Mouse (Mus musculus): ENCODE measurements around the gene Bcdin3d. TPM values are rescaled to one million over a fixed set of nuclear protein-coding genes. Genes with fewer than 3 reads are reported as not detected.
"Not testable (repeated sequence)": the region's sequence is repeated elsewhere in the genome, so short reads cannot be mapped to it uniquely, and the experiment has no call there.

Gene Bcdin3d
- polyA plus RNA-seq, 1 experiment = 6.7 TPM

GRCm38 (mm10) chr15:99457606-99458401 is 16.7 kb downstream of the Bcdin3d start, which contains the start of gene Nckap5l:
Nckap5l (minus strand) TSS chr15:99457748.
- peak within 1 kb of the TSS; percentile 90 for H3K4me3 ChIP-seq (ENCODE audit: insufficient read depth, low read length)
- H3K27ac ChIP-seq (ENCODE audit: insufficient read depth, low read depth, low read length) = peak within 1 kb of the TSS; percentile 90
- TF ChIP-seq CTCF (IDR thresholded peaks at IDR 0.05; ENCODE audit: low read depth, low read length) (no peak), POLR2A (IDR thresholded peaks at IDR 0.05; ENCODE audit: borderline replicate concordance, low read depth, low read length) (no peak)
- H3K4me1 ChIP-seq (ENCODE audit: control insufficient read depth, insufficient read depth, low read length) = peaks cover 25% of the 10 kb centered on the region

DNA sequence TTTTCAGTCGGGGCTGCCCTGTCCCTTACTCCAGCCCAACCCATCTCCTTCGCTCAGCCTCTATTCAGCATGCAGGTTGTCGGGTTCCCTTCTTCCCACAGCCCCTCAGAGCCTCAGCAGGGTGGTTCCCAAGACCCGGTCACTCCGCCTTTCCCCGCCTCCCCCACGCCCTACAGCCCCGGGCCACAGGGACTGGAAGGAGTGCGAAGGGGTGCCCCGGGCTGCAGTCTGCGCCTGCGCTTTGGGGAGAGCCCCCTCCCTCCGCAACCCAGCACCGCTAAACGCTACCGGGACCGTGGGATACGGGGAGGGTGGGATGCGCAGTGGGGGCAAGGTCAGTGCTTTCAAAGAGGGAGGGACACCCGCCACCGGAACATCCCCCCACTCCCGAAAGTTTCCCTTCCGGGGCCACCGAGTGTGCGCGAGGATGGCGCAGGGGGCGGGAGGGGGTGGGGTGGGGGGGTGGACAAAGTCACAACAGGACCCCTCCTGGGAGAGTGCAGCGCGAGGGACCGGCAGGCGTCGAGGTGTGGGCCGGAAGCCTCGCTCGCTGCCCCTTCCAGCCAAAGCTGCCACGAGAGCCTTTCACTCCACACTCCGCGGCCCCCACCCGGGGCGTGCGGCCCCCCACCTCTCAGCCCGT is 17.4 kb downstream of the Bcdin3d start:
- Histone ChIP-seq H3K4me3 (ENCODE audit: insufficient read depth, low read length) (peak overlapping the region; percentile 90), H3K27ac (ENCODE audit: insufficient read depth, low read depth, low read length) (peak overlapping the region; percentile 90), H3K4me1 (ENCODE audit: control insufficient read depth, insufficient read depth, low read length) (peaks cover 31% of the 10 kb centered on the region)
- TF ChIP-seq CTCF (IDR thresholded peaks at IDR 0.05; ENCODE audit: low read depth, low read length) (no peak), POLR2A (IDR thresholded peaks at IDR 0.05; ENCODE audit: borderline replicate concordance, low read depth, low read length) (no peak)

DNA sequence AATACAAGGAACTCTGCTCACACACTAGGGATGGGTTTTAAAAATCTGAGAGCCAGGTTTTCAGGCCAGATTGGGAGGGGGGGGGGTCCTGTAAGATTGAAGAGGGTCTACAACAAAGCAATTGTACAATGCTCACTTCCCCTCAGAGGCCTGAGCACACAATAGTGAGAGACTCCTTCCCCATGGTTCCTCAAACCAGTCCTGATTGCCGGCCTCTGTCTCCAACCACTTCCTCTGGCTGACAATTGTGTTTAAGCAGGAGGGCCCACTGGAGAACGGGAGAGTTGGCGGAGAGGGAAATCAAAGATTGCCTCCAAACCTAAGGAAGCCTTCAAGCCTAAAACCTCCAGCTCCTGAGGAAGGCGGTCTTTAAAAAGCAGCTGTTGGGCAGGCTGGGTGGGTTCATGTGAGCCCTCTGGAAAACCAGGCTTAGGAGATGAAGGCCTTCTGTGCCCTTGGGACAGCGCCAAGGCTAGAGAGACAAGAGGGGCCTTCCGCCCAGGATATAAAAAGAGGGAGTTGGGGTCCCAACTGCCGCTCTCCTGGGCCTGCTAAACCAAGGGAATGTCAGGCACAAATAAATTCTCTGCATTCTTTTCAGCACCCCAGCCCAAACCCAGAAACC is 18.1 kb downstream of the Bcdin3d start:
- TF ChIP-seq POLR2A (IDR thresholded peaks at IDR 0.05; ENCODE audit: borderline replicate concordance, low read depth, low read length) = no peak
- no peak for TF ChIP-seq CTCF (IDR thresholded peaks at IDR 0.05; ENCODE audit: low read depth, low read length)
- H3K4me3 ChIP-seq (ENCODE audit: insufficient read depth, low read length) = peak overlapping the region; percentile 90
- peak overlapping the region; percentile 90 for H3K27ac ChIP-seq (ENCODE audit: insufficient read depth, low read depth, low read length)
- H3K4me1 ChIP-seq (ENCODE audit: control insufficient read depth, insufficient read depth, low read length) = peaks cover 38% of the 10 kb centered on the region

DNA sequence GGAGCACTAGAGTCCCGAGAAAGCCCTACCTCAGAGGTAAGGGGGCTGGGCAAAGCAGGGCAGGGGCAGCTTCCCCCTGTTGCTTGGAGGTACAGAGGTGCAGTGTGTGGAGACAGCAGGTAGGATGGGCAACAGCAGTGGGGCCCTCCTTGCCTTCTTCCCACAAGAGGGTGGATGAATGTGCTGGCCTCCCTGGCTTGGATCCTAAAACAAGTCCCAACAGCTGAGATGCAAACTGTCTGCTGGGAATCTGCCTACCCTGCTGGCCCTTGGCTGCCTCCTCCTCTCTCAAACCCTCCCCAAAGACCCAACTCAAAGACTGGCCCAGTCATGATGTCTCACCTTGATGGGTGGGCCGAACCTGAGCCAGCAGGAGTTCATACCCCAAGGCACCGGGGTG is 19.1 kb downstream of the Bcdin3d start:
- H3K4me1 ChIP-seq (ENCODE audit: control insufficient read depth, insufficient read depth, low read length) = peaks cover 48% of the 10 kb centered on the region
- H3K4me3 ChIP-seq (ENCODE audit: insufficient read depth, low read length) = peak overlapping the region; percentile 90; the same call in 1 of the 2 replicates
- TF ChIP-seq CTCF (IDR thresholded peaks at IDR 0.05; ENCODE audit: low read depth, low read length) (no peak), POLR2A (IDR thresholded peaks at IDR 0.05; ENCODE audit: borderline replicate concordance, low read depth, low read length) (no peak)
- no peak overlapping the region for H3K27ac ChIP-seq (ENCODE audit: insufficient read depth, low read depth, low read length)

GRCm38 (mm10) chr15:99454585-99455279 is 19.8 kb downstream of the Bcdin3d start:
- TF ChIP-seq CTCF (IDR thresholded peaks at IDR 0.05; ENCODE audit: low read depth, low read length) = no peak
- no peak for TF ChIP-seq POLR2A (IDR thresholded peaks at IDR 0.05; ENCODE audit: borderline replicate concordance, low read depth, low read length)
- Histone ChIP-seq H3K27ac (ENCODE audit: insufficient read depth, low read depth, low read length) (no peak overlapping the region), H3K4me1 (ENCODE audit: control insufficient read depth, insufficient read depth, low read length) (peaks cover 54% of the 10 kb centered on the region), H3K4me3 (ENCODE audit: insufficient read depth, low read length) (no peak overlapping the region)

DNA sequence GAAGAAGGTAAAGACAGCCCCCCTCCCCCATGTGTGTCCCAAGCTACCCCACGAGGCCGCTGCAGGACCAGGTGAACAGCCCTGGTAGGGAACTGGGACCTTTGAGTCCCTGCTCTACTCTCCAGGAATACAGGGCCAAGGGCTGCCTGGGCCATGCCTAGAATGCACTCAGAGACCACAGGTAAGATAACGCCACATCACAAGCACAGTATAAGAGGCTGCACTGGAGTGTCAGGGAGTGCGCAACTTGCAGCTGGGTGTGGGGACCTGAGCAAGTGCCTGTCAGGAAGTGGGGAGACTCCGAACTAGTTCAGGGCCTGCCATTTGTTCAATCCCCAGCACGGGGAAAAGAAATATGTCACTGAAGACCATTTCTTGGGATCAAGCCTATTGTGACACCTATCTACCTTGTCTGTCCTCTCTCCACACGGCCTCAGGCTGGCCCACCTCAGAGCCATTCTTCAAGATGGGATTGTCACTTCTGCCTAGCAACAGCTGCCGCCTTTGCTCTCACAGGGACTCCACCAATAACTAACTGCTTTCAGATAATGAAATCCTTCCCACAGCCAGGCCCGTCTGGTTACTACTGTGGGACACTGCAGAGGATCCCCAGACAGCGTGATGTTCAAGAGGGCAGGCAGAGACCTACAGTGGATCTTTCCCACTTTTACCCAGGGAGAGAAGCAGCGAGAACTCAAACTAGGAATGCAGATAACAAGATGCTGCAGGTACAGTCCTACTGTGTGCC is 21.2 kb downstream of the Bcdin3d start:
- no peak for TF ChIP-seq POLR2A (IDR thresholded peaks at IDR 0.05; ENCODE audit: borderline replicate concordance, low read depth, low read length)
- TF ChIP-seq CTCF (IDR thresholded peaks at IDR 0.05; ENCODE audit: low read depth, low read length) = no peak
- no peak overlapping the region for H3K4me3 ChIP-seq (ENCODE audit: insufficient read depth, low read length)

GRCm38 (mm10) chr15:99449751-99450280 is 24.7 kb downstream of the Bcdin3d start:
- Histone ChIP-seq H3K4me3 (ENCODE audit: insufficient read depth, low read length) (no peak overlapping the region), H3K4me1 (ENCODE audit: control insufficient read depth, insufficient read depth, low read length) (peaks cover 51% of the 10 kb centered on the region), H3K27ac (ENCODE audit: insufficient read depth, low read depth, low read length) (no peak overlapping the region)
- TF ChIP-seq POLR2A (IDR thresholded peaks at IDR 0.05; ENCODE audit: borderline replicate concordance, low read depth, low read length) (no peak), CTCF (IDR thresholded peaks at IDR 0.05; ENCODE audit: low read depth, low read length) (no peak)

More for the DNA sequence above, 21.2 kb downstream of the Bcdin3d start:
- Histone ChIP-seq H3K27ac (ENCODE audit: insufficient read depth, low read depth, low read length) (no peak overlapping the region), H3K4me1 (ENCODE audit: control insufficient read depth, insufficient read depth, low read length) (peaks cover 59% of the 10 kb centered on the region)

GRCm38 (mm10) chr15:99449131-99449750 is 25.3 kb downstream of the Bcdin3d start:
- Histone ChIP-seq H3K27ac (ENCODE audit: insufficient read depth, low read depth, low read length) (no peak overlapping the region), H3K4me3 (ENCODE audit: insufficient read depth, low read length) (no peak overlapping the region), H3K4me1 (ENCODE audit: control insufficient read depth, insufficient read depth, low read length) (peaks cover 49% of the 10 kb centered on the region)
- TF ChIP-seq CTCF (IDR thresholded peaks at IDR 0.05; ENCODE audit: low read depth, low read length) (no peak), POLR2A (IDR thresholded peaks at IDR 0.05; ENCODE audit: borderline replicate concordance, low read depth, low read length) (no peak)

DNA sequence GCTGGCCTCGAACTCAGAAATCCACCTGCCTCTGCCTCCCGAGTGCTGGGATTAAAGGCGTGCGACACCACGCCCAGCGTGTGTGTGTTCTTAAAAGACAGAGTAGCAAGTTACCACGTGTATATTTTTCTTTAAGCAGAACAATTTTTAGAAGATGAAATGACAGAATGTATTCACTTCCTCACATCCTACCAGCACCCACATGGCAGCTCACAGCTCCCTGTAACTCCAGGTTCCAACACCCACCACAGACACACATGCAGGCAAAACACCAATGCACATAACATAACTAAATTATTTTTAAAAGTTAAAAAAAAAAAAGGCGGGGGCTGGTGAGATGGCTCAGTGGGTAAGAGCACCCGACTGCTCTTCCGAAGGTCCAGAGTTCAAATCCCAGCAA is 28.4 kb downstream of the Bcdin3d start:
- not testable (repeated sequence) for H3K27ac ChIP-seq (ENCODE audit: insufficient read depth, low read depth, low read length)
- H3K4me1 ChIP-seq (ENCODE audit: control insufficient read depth, insufficient read depth, low read length) = peaks cover 32% of the 10 kb centered on the region

More for the DNA sequence above, 28.4 kb downstream of the Bcdin3d start:
- H3K4me3 ChIP-seq (ENCODE audit: insufficient read depth, low read length) = not testable (repeated sequence)
